Mouse (Mus musculus) midbrain, embryonic 14.5 days (tissue): ENCODE results near the gene Cyp4f18. TPM values are rescaled to one million over a fixed set of nuclear protein-coding genes. Genes with fewer than 3 reads are reported as not detected.
"Not testable (repeated sequence)": the region's sequence is repeated elsewhere in the genome, so short reads cannot be mapped to it uniquely, and the experiment has no call there.

ENCODE experiments used
- ATAC-seq: fragments of 200-750 bp; cut with Nextera tagmentation; 2 replicates; pipeline ENCODE4 v1.8.0; 2017; ENCODE audit warnings: moderate number of reproducible peaks, moderate library complexity; ENCODE audit not compliant: low FRiP score, low TSS enrichment
- DNase-seq: peaks from one replicate; pipeline ENCODE4 v3.0.0-alpha.2; 2015
- H3K27ac ChIP-seq: fragments of 300-500 bp; sonication (generic); replicated peaks from 2 replicates; pipeline ENCODE4 v1.5.1; 2014; ENCODE audit warnings: mild to moderate bottlenecking, low read depth, low read length, moderate library complexity
- H3K27me3 ChIP-seq: fragments of 300-500 bp; sonication (generic); 2 replicates; pipeline ENCODE4 v1.6.1; 2014; ENCODE audit warnings: low read length, control low read depth, mixed read lengths; ENCODE audit not compliant: control insufficient read depth, insufficient read depth
- H3K36me3 ChIP-seq: fragments of 300-500 bp; sonication (generic); 2 replicates; pipeline ENCODE4 v1.6.1; 2014; ENCODE audit warnings: low read length, control low read depth; ENCODE audit not compliant: control insufficient read depth, insufficient read depth
- H3K4me1 ChIP-seq: fragments of 300-500 bp; sonication (generic); 2 replicates; pipeline ENCODE4 v1.6.1; 2014; ENCODE audit warnings: mild to moderate bottlenecking, antibody characterized with exemption, low read length, control low read depth; ENCODE audit not compliant: control insufficient read depth, insufficient read depth
- H3K4me2 ChIP-seq: fragments of 300-500 bp; sonication (generic); 2 replicates; pipeline ENCODE4 v1.6.1; 2014; ENCODE audit warnings: mild to moderate bottlenecking, low read length, moderate library complexity
- H3K4me3 ChIP-seq: fragments of 300-500 bp; sonication (generic); replicated peaks from 2 replicates; pipeline ENCODE4 v1.5.1; 2014; ENCODE audit warnings: low read depth, low read length
- H3K9ac ChIP-seq: fragments of 300-500 bp; sonication (generic); replicated peaks from 2 replicates; pipeline ENCODE4 v1.6.1; 2014; ENCODE audit warnings: mild to moderate bottlenecking, low read length, moderate library complexity
- H3K9me3 ChIP-seq: fragments of 300-500 bp; sonication (generic); 2 replicates; pipeline ENCODE4 v1.6.1; 2016; ENCODE audit warnings: low read length, control low read depth, mixed read lengths; ENCODE audit not compliant: control insufficient read depth
- WGBS: fragments of 180-500 bp; shearing (Covaris S2); extraction: QIAGEN DNeasy Blood & Tissue Kit; methylation state at CpG from one replicate; pipeline ENCODE4 v1.1.7; 2014; 5-methylcytosine and 5-hydroxymethylcytosine counted together
- polyA plus RNA-seq: library from polyadenylated mRNA; unstranded; fragments of >200 nt; fragmentation: Nextera tagmentation; extraction: Ambion mirVana; gene quantifications from 2 replicates; pipeline ENCODE4 v1.2.1, GENCODE M21; 2014

Cyp4f18 gene
- polyA plus RNA-seq, 1 experiment from 2014 or later: 0.55 TPM

- H3K4me3 ChIP-seq: no peak overlapping the region
- DNase-seq (peak; percentile 3), ATAC-seq (no peak)
- H3K27ac ChIP-seq: no peak overlapping the region
- no peaks in the 10 kb centered on the region for H3K9me3 ChIP-seq
- no peak overlapping the region for H3K9ac ChIP-seq
- WGBS: 80% methylated on average over 2 of the region's 2 CpGs
- H3K4me2 ChIP-seq: no peak overlapping the region
- no peaks in the 10 kb centered on the region for H3K4me1 ChIP-seq
- no peaks in the 10 kb centered on the region for H3K27me3 ChIP-seq
- H3K36me3 ChIP-seq: no peaks in the 10 kb centered on the region
These were observed 8.7 kb upstream of the Cyp4f18 start for GRCm38 (mm10) chr8:72018141-72018540.

- not testable (repeated sequence) for DNase-seq, H3K27ac ChIP-seq, H3K4me3 ChIP-seq, H3K9ac ChIP-seq, H3K36me3 ChIP-seq, H3K27me3 ChIP-seq, ATAC-seq, H3K9me3 ChIP-seq, H3K4me1 ChIP-seq, H3K4me2 ChIP-seq
- whole genome bisulfite sequencing: 70% methylated on average over 2 of the region's 2 CpGs
These were observed 7.9 kb upstream of the Cyp4f18 start for GRCm38 (mm10) chr8:72017339-72017738.

GRCm38 (mm10) chr8:72013506-72014228, 4.2 kb upstream of the Cyp4f18 start:
- not testable (repeated sequence) for H3K27ac ChIP-seq, ATAC-seq, H3K9me3 ChIP-seq, H3K4me3 ChIP-seq, H3K9ac ChIP-seq, DNase-seq, H3K4me2 ChIP-seq, H3K36me3 ChIP-seq, H3K4me1 ChIP-seq, H3K27me3 ChIP-seq
- 82% methylated on average over 6 of the region's 6 CpGs for WGBS

GRCm38 (mm10) chr8:72008134-72008641, 1.2 kb downstream of the Cyp4f18 start:
- Histone ChIP-seq H3K4me3 (no peak overlapping the region), H3K27me3 (no peaks in the 10 kb centered on the region), H3K4me1 (no peaks in the 10 kb centered on the region), H3K27ac (no peak overlapping the region), H3K9ac (no peak overlapping the region), H3K9me3 (no peaks in the 10 kb centered on the region), H3K36me3 (no peaks in the 10 kb centered on the region), H3K4me2 (no peak overlapping the region)
- no peak for ATAC-seq
- no peak for DNase-seq
- 79% methylated on average over 3 of the region's 3 CpGs for WGBS

- Histone ChIP-seq H3K27me3 (no peaks in the 10 kb centered on the region), H3K4me3 (no peak overlapping the region), H3K9me3 (no peaks in the 10 kb centered on the region), H3K9ac (no peak overlapping the region), H3K27ac (no peak overlapping the region), H3K4me1 (no peaks in the 10 kb centered on the region), H3K4me2 (no peak overlapping the region), H3K36me3 (no peaks in the 10 kb centered on the region)
- 69% methylated on average over 1 of the region's 1 CpGs for WGBS
- DNase-seq (no peak), ATAC-seq (no peak)
These were observed 2.7 kb downstream of the Cyp4f18 start for GRCm38 (mm10) chr8:72006763-72007162.

GRCm38 (mm10) chr8:72005912-72006311, 3.5 kb downstream of the Cyp4f18 start:
- H3K27me3 ChIP-seq: no peaks in the 10 kb centered on the region
- H3K9me3 ChIP-seq: no peaks in the 10 kb centered on the region
- no peak overlapping the region for H3K4me3 ChIP-seq
- 83% methylated on average over 3 of the region's 3 CpGs for WGBS
- H3K4me2 ChIP-seq: no peak overlapping the region
- DNase-seq (no peak), ATAC-seq (no peak)
- H3K9ac ChIP-seq: no peak overlapping the region
- no peaks in the 10 kb centered on the region for H3K36me3 ChIP-seq
- H3K27ac ChIP-seq: no peak overlapping the region
- H3K4me1 ChIP-seq: no peaks in the 10 kb centered on the region

- H3K9me3 ChIP-seq: no peaks in the 10 kb centered on the region
- no peaks in the 10 kb centered on the region for H3K36me3 ChIP-seq
- no peak overlapping the region for H3K4me3 ChIP-seq
- no peak overlapping the region for H3K9ac ChIP-seq
- ATAC-seq: no peak
- no peak overlapping the region for H3K4me2 ChIP-seq
- H3K4me1 ChIP-seq: no peaks in the 10 kb centered on the region
- H3K27me3 ChIP-seq: no peaks in the 10 kb centered on the region
- no peak for DNase-seq
- H3K27ac ChIP-seq: no peak overlapping the region
These were observed 6.5 kb downstream of the Cyp4f18 start for GRCm38 (mm10) chr8:72002942-72003341.

- Histone ChIP-seq H3K9me3 (no peaks in the 10 kb centered on the region), H3K9ac (no peak overlapping the region), H3K27me3 (no peaks in the 10 kb centered on the region), H3K36me3 (no peaks in the 10 kb centered on the region), H3K27ac (no peak overlapping the region), H3K4me3 (no peak overlapping the region), H3K4me1 (no peaks in the 10 kb centered on the region), H3K4me2 (no peak overlapping the region)
- no peak for DNase-seq
- WGBS: 55% methylated on average over 3 of the region's 3 CpGs
- ATAC-seq: no peak
These were observed 9.2 kb downstream of the Cyp4f18 start for GRCm38 (mm10) chr8:72000223-72000622.

GRCm38 (mm10) chr8:71999434-71999833, 10.0 kb downstream of the Cyp4f18 start:
- no peaks in the 10 kb centered on the region for H3K27me3 ChIP-seq
- 94% methylated on average over 1 of the region's 1 CpGs for WGBS
- H3K4me1 ChIP-seq: no peaks in the 10 kb centered on the region
- no peak overlapping the region for H3K9ac ChIP-seq
- H3K4me2 ChIP-seq: no peak overlapping the region
- H3K9me3 ChIP-seq: no peaks in the 10 kb centered on the region
- H3K4me3 ChIP-seq: no peak overlapping the region
- no peak for ATAC-seq
- no peak overlapping the region for H3K27ac ChIP-seq
- no peak for DNase-seq
- H3K36me3 ChIP-seq: no peaks in the 10 kb centered on the region
